Mouse (Mus musculus) G1E (cell line): Measurements from ENCODE around the gene Ddx31.

Source experiments
- CTCF ChIP-seq: IDR thresholded peaks from 2 replicates; pipeline ENCODE4 v1.5.1; 2012; ENCODE audit warnings: low read depth, low read length, inconsistent platforms, mixed read lengths
- GATA1 ChIP-seq: IDR thresholded peaks from 2 replicates; pipeline ENCODE4 v1.6.1; 2012; ENCODE audit warnings: borderline replicate concordance, low read length, inconsistent platforms, mixed read lengths
- GATA2 ChIP-seq: IDR thresholded peaks from 2 replicates; pipeline ENCODE4 v1.6.1; 2012; ENCODE audit warnings: low read depth, low read length, inconsistent platforms, borderline replicate concordance
- POLR2AphosphoS5 ChIP-seq: IDR thresholded peaks from 2 replicates; pipeline ENCODE4 v1.6.1; 2012; ENCODE audit warnings: low read depth, low read length, inconsistent platforms; ENCODE audit not compliant: insufficient replicate concordance
- TAL1 ChIP-seq: conservative IDR thresholded peaks from 2 replicates; pipeline ENCODE4 v1.6.1; 2012; ENCODE audit warnings: low read depth, low read length, inconsistent platforms, mixed read lengths

GRCm38 (mm10) chr2:28915104-28915738, 75.0 kb downstream of the Ddx31 start:
- no peak for TF ChIP-seq CTCF
- no peak for TF ChIP-seq TAL1
- TF ChIP-seq GATA1, result no peak
- no peak for TF ChIP-seq GATA2
- TF ChIP-seq POLR2AphosphoS5, result no peak
